Mouse (Mus musculus) urinary bladder, adult 2 months (tissue): ENCODE results near the gene Tdrd9. TPM values are rescaled to one million over a fixed set of nuclear protein-coding genes. Genes with fewer than 3 reads are reported as not detected.
"Not testable (repeated sequence)": the region's sequence is repeated elsewhere in the genome, so short reads cannot be mapped to it uniquely, and the experiment has no call there.

Experiments used
- DNase-seq: peaks from one replicate; pipeline ENCODE4 v3.0.0; 2022; ENCODE audit warnings: low spot score
- polyA plus RNA-seq: library from polyadenylated mRNA; depleted of rRNA; stranded (reverse); fragments of >200 nt; gene quantifications from 2 replicates; pipeline ENCODE4 v1.2.3, GENCODE M21; 2012; rRNA removed

The Tdrd9 gene
- 0.06 and 0.07 TPM in 2 replicates for polyA plus RNA-seq

- DNase-seq: no peak
These were observed at the start of gene Tdrd9 for GRCm38 (mm10) chr12:111971231-111971686. Gene Tdrd9 (plus strand): TSS chr12:111971559.

DNA sequence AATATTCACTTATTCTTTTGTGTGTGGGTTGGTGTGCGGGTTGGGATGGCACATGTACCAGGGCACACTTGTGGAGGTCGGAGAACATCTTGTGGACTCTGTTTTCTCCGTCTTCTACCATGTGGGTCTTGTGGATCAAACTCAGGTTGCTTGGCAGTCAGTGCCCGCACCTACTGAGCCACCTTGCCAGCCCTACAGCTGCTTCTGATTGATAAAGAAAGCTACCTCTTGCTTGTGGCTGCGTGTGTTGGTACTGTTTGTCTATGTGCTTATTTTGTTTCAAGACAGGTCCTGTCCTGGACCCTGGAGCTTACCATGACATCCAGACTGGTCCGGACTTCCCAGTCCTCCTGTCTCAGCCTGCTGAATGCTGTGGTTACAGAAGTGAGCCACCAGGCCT, 48.2 kb upstream of the Tdrd9 start:
- DNase-seq: no peak

- DNase-seq: no peak
These were observed 44.0 kb upstream of the Tdrd9 start for GRCm38 (mm10) chr12:111927338-111927737.

DNA sequence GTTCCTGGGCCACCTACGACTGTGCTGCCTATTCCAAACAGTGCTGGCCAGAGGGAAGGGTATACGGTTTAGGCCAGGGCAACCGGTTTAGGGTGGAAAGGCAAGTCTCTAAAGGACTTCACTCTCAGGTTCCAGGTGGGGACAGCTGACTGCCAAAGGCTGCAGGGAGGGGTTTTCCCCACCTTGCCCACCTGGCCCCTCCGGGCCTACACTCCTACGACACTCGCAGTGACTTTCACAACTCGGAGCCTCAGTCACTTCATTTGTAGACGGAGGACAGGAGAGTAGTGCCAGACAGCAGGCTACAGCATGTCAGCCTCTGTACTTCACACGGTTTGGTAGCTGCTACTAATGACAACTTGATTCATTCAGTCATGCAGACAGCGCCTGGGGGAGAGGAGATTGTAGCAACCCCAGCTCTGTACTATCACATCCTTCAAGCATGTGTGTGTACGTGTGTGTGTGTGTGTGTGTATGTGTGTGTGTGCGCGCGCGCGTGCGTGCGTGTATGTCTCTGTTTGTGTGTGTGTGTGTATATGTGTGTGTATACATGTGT, 42.9 kb upstream of the Tdrd9 start:
- DNase-seq: no peak

DNA sequence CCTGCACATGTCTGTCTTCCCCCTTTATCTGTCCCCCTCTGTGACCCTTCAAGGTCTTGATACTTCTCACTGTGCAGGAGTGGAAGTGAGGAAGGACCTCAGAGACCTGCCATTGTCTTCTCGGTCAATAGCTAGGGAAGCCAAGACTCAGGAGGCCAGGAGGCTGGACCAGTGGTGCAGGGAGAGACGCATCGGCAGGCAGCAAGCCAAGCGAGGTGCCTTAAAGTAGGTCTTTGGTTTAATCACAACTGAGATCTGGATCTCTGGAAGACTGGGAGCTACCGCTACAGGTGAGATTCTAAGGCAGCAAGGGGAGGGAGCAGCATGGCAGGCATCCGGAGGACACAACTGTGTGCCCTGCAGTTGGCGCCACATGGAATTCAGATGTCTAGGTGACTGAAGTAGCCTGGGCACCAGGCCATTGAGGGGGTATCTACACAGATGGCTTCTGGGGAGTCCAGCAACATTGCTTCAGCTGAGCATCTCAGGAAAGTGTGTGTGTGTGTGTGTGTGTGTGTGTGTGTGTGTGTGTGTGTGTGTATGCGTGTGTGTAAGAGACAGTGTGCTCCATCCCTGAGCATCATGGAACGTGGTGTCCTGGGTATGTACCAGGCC, 39.8 kb upstream of the Tdrd9 start:
- DNase-seq: no peak

DNA sequence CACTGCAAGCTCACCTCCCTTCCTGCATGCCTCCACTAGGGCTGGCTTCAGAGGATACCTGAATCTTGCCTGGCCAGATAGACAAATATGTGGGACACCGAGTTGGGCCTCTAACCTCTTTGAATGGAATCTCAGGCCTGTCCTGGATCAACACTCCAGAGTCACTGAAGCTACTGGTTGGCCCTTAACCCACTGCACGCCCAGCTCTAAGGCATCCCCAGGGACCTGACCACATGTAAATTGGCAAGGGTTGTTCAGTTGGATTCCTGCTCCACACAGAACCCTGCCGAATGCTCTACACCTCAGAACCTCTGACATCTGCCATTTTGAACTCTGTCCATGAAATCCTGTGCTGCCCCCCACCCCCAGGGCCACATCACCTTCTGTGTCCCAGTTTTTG, 38.8 kb upstream of the Tdrd9 start:
- DNase-seq: no peak

DNA sequence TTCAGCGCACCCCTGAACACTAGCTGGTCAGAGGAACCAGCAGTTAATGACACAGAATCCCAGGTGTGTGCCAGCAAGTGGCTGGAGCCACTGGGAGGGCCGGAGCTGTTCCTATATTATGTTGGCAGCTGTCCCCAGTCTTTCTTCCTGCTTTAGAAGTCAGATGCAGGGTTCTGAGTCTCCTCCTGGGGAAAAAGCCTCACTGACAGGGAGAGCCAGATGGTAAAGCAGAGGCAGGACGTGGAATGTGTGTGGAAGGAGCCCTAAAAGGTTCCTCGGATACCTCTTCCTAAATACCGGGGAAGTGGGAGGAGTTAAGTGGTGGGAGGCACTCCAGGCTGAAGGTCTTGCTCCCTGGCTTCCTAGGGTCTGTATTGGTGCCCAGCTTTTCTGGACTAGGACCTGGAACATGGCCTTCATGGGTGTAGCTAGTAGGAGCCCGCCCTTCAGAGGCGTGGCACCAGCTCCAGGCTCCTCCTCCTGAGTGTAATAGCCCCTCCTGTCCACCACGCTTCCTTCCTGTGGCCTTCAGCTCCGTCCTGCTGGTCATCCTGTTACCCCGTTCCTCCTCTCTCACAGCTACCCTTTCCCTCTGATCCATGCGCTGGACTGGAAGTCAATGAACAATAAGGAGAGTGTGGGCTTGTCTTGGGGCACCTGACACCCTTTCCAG, 38.2 kb upstream of the Tdrd9 start:
- DNase-seq: no peak

DNA sequence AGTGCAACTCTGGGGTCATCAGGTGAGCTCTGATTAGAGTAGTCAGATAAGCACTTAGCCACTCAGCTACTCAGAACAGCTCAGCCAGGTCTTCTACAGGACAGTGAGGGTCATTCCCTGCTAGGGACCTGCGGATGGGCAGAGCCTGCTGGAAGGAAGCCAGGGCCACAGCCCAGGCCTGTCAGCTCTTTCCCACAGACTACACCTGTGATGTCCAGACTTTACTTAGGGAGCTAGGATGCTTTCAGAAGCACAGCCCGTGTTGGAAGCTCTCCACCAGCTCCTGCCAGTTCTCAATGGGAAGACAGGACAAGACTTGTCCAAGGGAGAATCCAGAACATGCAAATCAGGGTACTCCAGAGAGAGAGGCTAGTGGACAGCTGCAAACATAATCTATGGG, 37.4 kb upstream of the Tdrd9 start:
- DNase-seq: no peak

- DNase-seq: no peak
These were observed 34.4 kb upstream of the Tdrd9 start for GRCm38 (mm10) chr12:111936706-111937550.

DNA sequence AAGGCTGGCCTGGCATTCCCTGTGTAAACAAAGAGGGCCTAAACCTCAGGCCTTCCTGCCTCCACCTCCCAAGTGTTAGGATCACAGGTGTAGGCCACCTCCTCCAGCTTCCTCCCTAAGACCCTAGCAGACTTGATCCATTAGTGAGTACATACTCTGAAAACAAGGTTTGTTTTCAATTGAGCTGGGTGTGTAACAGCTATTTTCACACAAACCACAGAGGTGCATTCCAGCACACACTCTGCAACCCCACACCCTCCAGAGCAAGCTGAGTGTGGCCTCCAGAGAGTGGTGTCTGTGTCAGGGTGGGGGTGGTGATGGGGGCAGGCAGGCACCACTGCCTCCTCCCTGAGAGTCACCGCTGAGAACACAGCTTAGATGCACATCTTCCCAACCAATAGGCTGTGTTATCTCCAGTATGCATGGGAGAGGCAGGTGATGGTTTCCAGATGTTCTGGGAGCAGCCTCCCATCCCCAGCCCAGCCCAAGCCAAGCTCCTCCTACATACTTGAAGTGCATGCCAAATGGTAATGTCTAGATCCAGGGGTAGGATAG, 32.7 kb upstream of the Tdrd9 start:
- no peak for DNase-seq

- no peak for DNase-seq
These were observed 27.8 kb upstream of the Tdrd9 start for GRCm38 (mm10) chr12:111943421-111944064.

- DNase-seq: not testable (repeated sequence)
These were observed 27.0 kb upstream of the Tdrd9 start for GRCm38 (mm10) chr12:111944065-111944987.

- DNase-seq: no peak
These were observed 26.2 kb upstream of the Tdrd9 start for GRCm38 (mm10) chr12:111945115-111945514.

- DNase-seq: not testable (repeated sequence)
These were observed 25.3 kb upstream of the Tdrd9 start for GRCm38 (mm10) chr12:111945765-111946655.

GRCm38 (mm10) chr12:111946716-111947115, 24.6 kb upstream of the Tdrd9 start:
- no peak for DNase-seq

DNA sequence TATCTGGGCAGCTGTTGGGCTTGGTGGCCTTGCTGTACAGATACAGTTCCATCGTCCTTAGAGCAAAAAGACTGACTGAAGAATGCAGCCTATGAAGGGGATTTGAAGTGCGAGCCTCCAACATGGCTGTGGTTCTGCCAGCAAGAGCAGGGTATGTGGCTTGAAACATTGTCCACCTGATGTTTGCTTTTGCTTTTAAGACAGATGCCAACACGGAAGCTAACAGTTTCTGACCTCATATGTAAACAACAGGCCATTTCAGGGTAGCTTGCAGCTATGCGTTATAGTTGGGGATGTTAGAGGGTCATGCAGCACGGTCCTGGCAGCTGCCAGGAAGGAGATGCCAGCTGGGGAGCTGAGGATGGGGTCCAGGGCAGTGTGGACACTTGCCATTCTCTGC, 20.9 kb upstream of the Tdrd9 start:
- no peak for DNase-seq

DNA sequence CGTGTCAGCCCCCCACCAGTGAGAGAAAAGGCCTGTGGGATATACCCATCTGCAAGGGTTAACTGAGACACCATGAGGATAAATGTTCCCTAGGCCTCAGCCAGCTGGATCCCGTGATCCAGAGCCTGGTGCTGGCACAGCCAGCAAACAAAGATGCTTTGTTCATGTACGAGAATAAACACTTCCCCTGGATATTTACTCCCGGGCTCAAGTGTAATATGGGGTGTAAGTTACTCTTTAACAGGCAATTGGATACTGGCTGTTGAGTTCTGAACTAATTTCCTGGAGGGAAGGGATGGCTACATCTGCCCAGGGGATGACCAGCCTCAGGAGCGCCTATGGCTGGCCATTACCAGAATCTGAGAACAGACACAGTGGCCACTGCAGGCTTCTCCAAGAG, 19.7 kb upstream of the Tdrd9 start:
- no peak for DNase-seq

- DNase-seq: no peak
These were observed 15.2 kb upstream of the Tdrd9 start for GRCm38 (mm10) chr12:111956173-111956572.

DNA sequence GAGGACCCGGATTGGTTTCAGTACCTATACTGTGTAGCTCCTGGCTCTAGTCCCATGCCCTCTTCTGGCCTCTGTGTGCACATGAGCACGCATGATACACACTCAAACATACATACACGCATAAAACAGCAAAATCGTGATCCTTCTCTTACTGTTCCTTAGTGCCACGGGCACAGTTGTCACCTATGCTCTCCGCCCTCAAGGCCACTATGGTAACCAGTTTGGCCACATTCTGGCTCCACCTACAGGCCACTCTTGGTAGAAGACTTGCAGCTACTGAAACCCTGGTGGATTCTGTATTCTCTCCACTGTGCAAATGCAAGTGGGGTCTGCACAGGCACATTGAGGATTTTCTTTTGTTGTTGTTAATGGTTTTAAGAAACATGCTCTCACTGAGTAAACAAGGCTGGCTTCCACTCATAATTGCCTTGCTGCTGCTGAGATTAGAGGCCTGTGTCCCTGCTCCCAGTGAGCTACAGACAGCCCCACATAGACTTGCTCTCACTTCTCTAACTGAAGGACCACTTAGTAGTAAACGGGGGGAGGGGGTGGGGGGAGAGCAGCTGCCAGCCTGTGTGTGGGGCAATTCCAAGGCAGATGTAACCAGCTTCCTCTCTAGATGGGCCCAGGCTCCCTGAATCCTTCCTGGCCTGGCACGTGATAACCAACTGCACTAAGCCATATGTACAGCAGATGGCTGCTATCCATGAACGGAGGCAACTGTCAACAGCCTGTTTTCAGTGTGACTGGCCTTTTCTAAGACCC, 13.1 kb upstream of the Tdrd9 start:
- no peak for DNase-seq
